Mouse (Mus musculus): Measurements from ENCODE around the gene Col4a3.

Gene Col4a3

DNA sequence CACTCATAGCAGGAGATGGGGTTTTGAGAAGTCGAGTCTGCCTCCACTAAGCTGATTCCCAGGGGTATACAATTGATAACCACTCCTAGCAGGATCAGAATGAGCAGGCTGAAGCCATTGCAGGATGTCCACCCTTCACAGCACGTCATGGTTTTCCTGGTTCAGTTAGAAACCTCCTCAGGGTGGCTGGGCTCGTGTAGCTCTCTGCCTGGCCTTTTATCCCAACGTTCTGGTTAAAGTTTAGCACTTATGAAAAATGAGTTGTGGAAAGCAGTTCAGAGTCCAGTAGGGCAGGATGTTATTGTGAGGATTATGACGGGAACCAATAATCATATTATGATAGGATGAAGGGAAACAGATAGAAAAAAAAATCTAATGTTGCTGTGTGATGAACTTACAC, 181.5 kb downstream of the Col4a3 start, which contains the start of gene Tm4sf20:
Gene Tm4sf20, minus strand, starts transcription at position 193 of the 400 bp plus-strand sequence.
- no peak for DNase-seq (ENCODE audit: low spot score in 2 of 2)

DNA sequence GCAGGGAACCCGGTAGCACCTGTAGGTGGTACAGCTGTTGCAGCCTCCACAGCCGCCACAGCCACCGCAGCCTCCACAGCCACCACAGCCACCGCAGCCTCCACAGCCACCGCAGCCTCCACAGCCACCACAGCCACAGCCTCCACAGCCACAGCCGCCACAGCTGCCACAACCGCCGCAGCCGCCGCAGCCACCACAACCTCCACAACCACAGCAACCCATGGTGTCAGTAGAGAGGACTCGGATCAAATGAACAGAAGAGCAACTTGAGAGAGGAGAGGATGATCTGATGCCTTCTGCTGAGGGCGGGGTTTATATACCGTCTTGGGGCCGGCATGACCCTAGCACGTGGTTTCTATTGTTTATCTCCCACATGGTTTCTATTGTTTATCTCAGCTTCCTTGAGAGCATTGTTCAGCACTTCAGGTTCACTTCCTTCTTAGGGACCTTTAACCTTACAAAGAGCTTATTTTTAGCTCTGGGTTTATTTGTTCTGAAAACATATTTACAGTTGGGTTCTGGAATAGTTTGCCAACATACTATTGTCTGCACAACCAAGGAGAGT, 184.4 kb downstream of the Col4a3 start, which contains the start of gene Gm47791:
Gene Gm47791, minus strand, starts transcription at position 222 of the 565 bp plus-strand sequence.
- no peak for DNase-seq (ENCODE audit: low spot score in 2 of 2)

Measured in right cerebral cortex, adult 2 months (tissue).